Comparison of ENCODE assay signal across 17 mouse cellular contexts in genomic region chr9:33350258-33350657, GRCm38 (mm10).
DNase-seq lines count a peak whose midpoint lies in the region; ATAC-seq and TF ChIP-seq lines count a peak whose summit lies in the region.
"Had no signal": no experiment of that assay in that cellular context is flagged by ENCODE, and none has a peak within 500 bp of the region (broad histone marks: within the 10 kb centered on the region; RNA-seq: fewer than 3 reads in every experiment).

No protein-coding gene starts in this region.

- H3K4me3 ChIP-seq in heart, embryonic 11.5 days (ENCODE audit: low read depth, low read length), result no peak overlapping the region
- H3K4me3 ChIP-seq in liver, adult 2 months (ENCODE audit: insufficient read depth, low read depth, low read length), result no peak overlapping the region
- H3K4me3 ChIP-seq: embryonic facial prominence, embryonic 13.5 days; forebrain, embryonic 13.5 days; hindbrain, embryonic 13.5 days had no signal

- no peaks in the 10 kb centered on the region for H3K9me3 ChIP-seq in heart, embryonic 11.5 days (replicated peaks; ENCODE audit: control insufficient read depth, low read length)
- H3K9me3 ChIP-seq: embryonic facial prominence, embryonic 13.5 days; forebrain, embryonic 13.5 days; hindbrain, embryonic 13.5 days had no signal

- H3K4me1 ChIP-seq in heart, embryonic 11.5 days (ENCODE audit: control insufficient read depth, insufficient read depth, low read length), result no peaks in the 10 kb centered on the region
- no peaks in the 10 kb centered on the region for H3K4me1 ChIP-seq in liver, adult 2 months (ENCODE audit: control insufficient read depth, insufficient read depth, low read length)
- H3K4me1 ChIP-seq: embryonic facial prominence, embryonic 13.5 days; forebrain, embryonic 13.5 days; hindbrain, embryonic 13.5 days had no signal

- H3K36me3 ChIP-seq in heart, embryonic 11.5 days (ENCODE audit: control insufficient read depth, insufficient read depth, low read length), result no peaks in the 10 kb centered on the region
- no peaks in the 10 kb centered on the region for H3K36me3 ChIP-seq in liver, adult 2 months (ENCODE audit: control insufficient read depth, insufficient read depth, low read length)
- H3K36me3 ChIP-seq: embryonic facial prominence, embryonic 13.5 days; hindbrain, embryonic 13.5 days had no signal

- DNase-seq in heart, adult 11 months, result peak; percentile 83
- DNase-seq in kidney, adult 11 months, result peak; percentile 5
- DNase-seq in kidney, adult 18-20 months, result no peak
- peak; percentile 16 for DNase-seq in liver, adult 2 months (ENCODE audit: extremely low read depth, low read depth, low spot score)
- no peak for DNase-seq in liver
- no peak for DNase-seq in cerebellum, adult 8-10 months
- DNase-seq: adrenal gland, postnatal 10 days; cerebellum, adult 11 months; cerebellum, adult 9-10 months; cerebellum, postnatal 25 days; forebrain, postnatal 0 days; gastrocnemius, postnatal 14 days had no signal

- TF ChIP-seq POLR2A in liver, adult 2 months (IDR thresholded peaks at IDR 0.05; ENCODE audit: extremely low read depth, insufficient read depth, low read length), result no peak

- no peak for TF ChIP-seq CTCF in liver, adult 2 months (IDR thresholded peaks at IDR 0.05; ENCODE audit: low read depth, low read length)

- H3K9ac ChIP-seq in heart, embryonic 11.5 days (ENCODE audit: low read depth, low read length), result no peak overlapping the region
- H3K9ac ChIP-seq in liver, adult 2 months (ENCODE audit: low read depth, low read length), result no peak overlapping the region
- H3K9ac ChIP-seq: embryonic facial prominence, embryonic 13.5 days; forebrain, embryonic 13.5 days; forebrain, postnatal 0 days; hindbrain, embryonic 13.5 days had no signal

- ATAC-seq in heart, embryonic 11.5 days (replicated peaks; ENCODE audit: insufficient number of reproducible peaks, low FRiP score, low TSS enrichment), result no peak
- ATAC-seq: forebrain, embryonic 13.5 days; forebrain, postnatal 0 days; hindbrain, postnatal 0 days had no signal

- H3K79me2 ChIP-seq in liver, adult 2 months (ENCODE audit: control insufficient read depth, insufficient read depth, low read length), result no peaks in the 10 kb centered on the region

- no peaks in the 10 kb centered on the region for H3K27me3 ChIP-seq in heart, embryonic 11.5 days (ENCODE audit: control insufficient read depth, insufficient read depth, low read length)
- no peaks in the 10 kb centered on the region for H3K27me3 ChIP-seq in liver, adult 2 months (ENCODE audit: control insufficient read depth, insufficient read depth, low read length)
- H3K27me3 ChIP-seq: embryonic facial prominence, embryonic 13.5 days; forebrain, embryonic 13.5 days; hindbrain, embryonic 13.5 days had no signal

- H3K4me2 ChIP-seq in heart, embryonic 11.5 days, result no peak overlapping the region
- H3K4me2 ChIP-seq: embryonic facial prominence, embryonic 13.5 days; forebrain, embryonic 13.5 days; hindbrain, embryonic 13.5 days had no signal

- no peak overlapping the region for H3K27ac ChIP-seq in heart, embryonic 11.5 days (ENCODE audit: low read depth, low read length)
- H3K27ac ChIP-seq in liver, adult 2 months (replicated peaks; ENCODE audit: insufficient read depth, low read depth, low read length), result no peak overlapping the region
- H3K27ac ChIP-seq: embryonic facial prominence, embryonic 13.5 days; forebrain, embryonic 13.5 days; hindbrain, embryonic 13.5 days; hindbrain, postnatal 0 days had no signal

Comparison
In these comparisons a context has a peak if more than half of its experiments do, and no peak if none do; other contexts are left out.
1. DNase-seq: peak in heart, adult 11 months (single experiment), kidney, adult 11 months (single experiment) and liver, adult 2 months (single experiment); none in kidney, adult 18-20 months (single experiment), liver (single experiment) and cerebellum, adult 8-10 months (single experiment).